Mouse (Mus musculus) pancreas, adult 10 weeks (tissue): ENCODE measurements around the gene Naa40. TPM values are rescaled to one million over a fixed set of nuclear protein-coding genes. Genes with fewer than 3 reads are reported as not detected.

Experiments used
- polyA plus RNA-seq: library from polyadenylated mRNA; stranded (reverse); fragments of 350-450 nt; fragmentation: Illumina TruSeq; extraction: RNeasy Lipid Tissue Mini Kit (QIAGEN cat#74804); gene quantifications from one replicate; pipeline ENCODE4 v1.2.3, GENCODE M21; 2015; ENCODE audit warnings: low read depth, low replicate concordance; ENCODE audit not compliant: insufficient read depth

Gene Naa40
- polyA plus RNA-seq, result 4.7 TPM

GRCm38 (mm10) chr19:7240782-7241690, at the start of gene Naa40:
Naa40 (minus strand) TSS chr19:7241183.

GRCm38 (mm10) chr19:7267091-7267741, 26.2 kb upstream of the Naa40 start, which contains the start of gene Rcor2:
Rcor2 (plus strand) TSS chr19:7267325.

GRCm38 (mm10) chr19:7217162-7217925, 23.6 kb downstream of the Naa40 start, which contains the start of gene Cox8a:
Cox8a (minus strand) TSS chr19:7217616.

GRCm38 (mm10) chr19:7205753-7206736, 34.9 kb downstream of the Naa40 start, which contains the start of gene Otub1:
Otub1 (minus strand) TSS chr19:7206316.

Other genes with a start within 250 kb of the Naa40 start
- gene Dnajc4, start 248.6 kb downstream of the Naa40 start, polyA plus RNA-seq, result 15.7 TPM
- gene Nudt22, start 245.1 kb downstream of the Naa40 start, polyA plus RNA-seq, result 47.9 TPM
- gene Trpt1, start 245.1 kb downstream of the Naa40 start, polyA plus RNA-seq, result 6.4 TPM
- gene Fermt3, start 221.7 kb downstream of the Naa40 start, polyA plus RNA-seq, result 2.3 TPM
- 15.0 TPM for gene Stip1, start 201.2 kb downstream of the Naa40 start, polyA plus RNA-seq
- gene Macrod1, start 184.4 kb downstream of the Naa40 start, polyA plus RNA-seq, result 9.8 TPM
- 0.54 TPM for gene Flrt1, start 135.5 kb downstream of the Naa40 start, polyA plus RNA-seq
- 15.2 TPM for gene Otub1, start 34.9 kb downstream of the Naa40 start, polyA plus RNA-seq
- gene Cox8a, start 23.6 kb downstream of the Naa40 start, polyA plus RNA-seq, result 113 TPM
- not detected for gene Rcor2, start 26.1 kb upstream of the Naa40 start, polyA plus RNA-seq
- 17.4 TPM for gene Mark2, start 100.7 kb upstream of the Naa40 start, polyA plus RNA-seq
- 8.0 TPM for gene Spindoc, start 141.8 kb upstream of the Naa40 start, polyA plus RNA-seq
- gene 2700081O15Rik, start 176.4 kb upstream of the Naa40 start, polyA plus RNA-seq, result 8.0 TPM
- gene Rtn3, start 242.1 kb upstream of the Naa40 start, polyA plus RNA-seq, result 33.1 TPM